Mouse (Mus musculus) intestine, embryonic 16.5 days (tissue): ENCODE data around the gene Etv5. TPM values are rescaled to one million over a fixed set of nuclear protein-coding genes. Genes with fewer than 3 reads are reported as not detected.

Source experiments
- ATAC-seq: fragments of 200-750 bp; cut with Nextera tagmentation; 2 replicates; pipeline ENCODE4 v1.8.0; 2017; ENCODE audit warnings: moderate TSS enrichment, moderate library complexity
- H3K27ac ChIP-seq: fragments of 300-500 bp; sonication (generic); 2 replicates; pipeline ENCODE4 v1.5.1; 2014; ENCODE audit warnings: mild to moderate bottlenecking, low read length
- H3K27me3 ChIP-seq: fragments of 300-500 bp; sonication (generic); replicated peaks from 2 replicates; pipeline ENCODE4 v1.6.1; 2014; ENCODE audit warnings: low read length, control low read depth, mixed read lengths; ENCODE audit not compliant: control insufficient read depth, insufficient read depth
- H3K36me3 ChIP-seq: fragments of 300-500 bp; sonication (generic); 2 replicates; pipeline ENCODE4 v1.6.1; 2014; ENCODE audit warnings: low read length, control low read depth; ENCODE audit not compliant: control insufficient read depth, insufficient read depth
- H3K4me1 ChIP-seq: fragments of 300-500 bp; sonication (generic); 2 replicates; pipeline ENCODE4 v1.6.1; 2014; ENCODE audit warnings: low read length, control low read depth, mixed read lengths; ENCODE audit not compliant: control insufficient read depth, insufficient read depth
- H3K4me2 ChIP-seq: fragments of 300-500 bp; sonication (generic); 2 replicates; pipeline ENCODE4 v1.6.1; 2014; ENCODE audit warnings: low read depth, low read length, control low read depth
- H3K4me3 ChIP-seq: fragments of 300-500 bp; sonication (generic); 2 replicates; pipeline ENCODE4 v1.5.1; 2014; ENCODE audit warnings: mild to moderate bottlenecking, low read length
- H3K9ac ChIP-seq: fragments of 300-500 bp; sonication (generic); 2 replicates; pipeline ENCODE4 v1.6.1; 2014; ENCODE audit warnings: low read depth, low read length
- H3K9me3 ChIP-seq: fragments of 300-500 bp; sonication (generic); 2 replicates; pipeline ENCODE4 v1.6.1; 2016; ENCODE audit warnings: low read length, control low read depth; ENCODE audit not compliant: control insufficient read depth
- WGBS: fragments of 180-500 bp; shearing (Covaris S2); extraction: QIAGEN DNeasy Blood & Tissue Kit; methylation state at CpG from one replicate; pipeline ENCODE4 v1.1.7; 2014; 5-methylcytosine and 5-hydroxymethylcytosine counted together
- polyA plus RNA-seq: library from polyadenylated mRNA; unstranded; fragments of >200 nt; fragmentation: Nextera tagmentation; extraction: Ambion mirVana; gene quantifications from 2 replicates; pipeline ENCODE4 v1.2.1, GENCODE M21; 2015

Etv5 gene
- 10.3 and 11.1 TPM in 2 replicates for polyA plus RNA-seq

GRCm38 (mm10) chr16:22439499-22440177 lies at the start of gene Etv5:
TSS of gene Etv5 (minus strand) at chr16:22439719.
- Histone ChIP-seq H3K27me3 (no peaks in the 10 kb centered on the region), H3K9me3 (no peaks in the 10 kb centered on the region), H3K4me2 (peak within 1 kb of the TSS; percentile 100), H3K4me3 (peak within 1 kb of the TSS; percentile 67), H3K36me3 (no peaks in the 10 kb centered on the region), H3K4me1 (peaks cover 8% of the 10 kb centered on the region), H3K27ac (peak within 1 kb of the TSS; percentile 83), H3K9ac (peak within 1 kb of the TSS; percentile 73)
- under 1% methylated on average over 62 of the region's 63 CpGs for WGBS
- ATAC-seq = peak; percentile 99

DNA sequence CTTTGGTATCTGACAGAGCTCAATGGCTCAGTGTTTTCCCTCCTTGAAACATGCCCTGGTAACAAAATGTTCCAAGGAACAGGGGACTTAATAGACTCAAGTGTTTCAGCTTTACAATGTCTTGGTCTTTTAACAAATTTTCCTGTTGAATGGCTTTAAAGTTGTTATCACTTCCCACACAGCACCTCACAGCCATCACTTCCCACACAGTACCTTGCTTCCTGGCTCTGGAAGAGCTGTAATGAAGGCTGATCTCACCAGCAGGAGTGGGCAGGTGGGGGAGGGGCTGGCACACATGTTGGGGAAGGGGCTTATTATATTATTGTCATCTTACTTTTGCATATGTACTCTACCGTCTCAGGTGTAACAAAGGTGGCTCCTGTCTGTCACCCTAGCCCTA lies 44.4 kb upstream of the Etv5 start:
- Histone ChIP-seq H3K9ac (no peak overlapping the region), H3K36me3 (no peaks in the 10 kb centered on the region), H3K27me3 (no peaks in the 10 kb centered on the region), H3K9me3 (no peaks in the 10 kb centered on the region), H3K4me3 (no peak overlapping the region), H3K4me2 (no peak overlapping the region), H3K27ac (no peak overlapping the region), H3K4me1 (no peaks in the 10 kb centered on the region)
- 95% methylated on average over 1 of the region's 1 CpGs for WGBS
- no peak for ATAC-seq

DNA sequence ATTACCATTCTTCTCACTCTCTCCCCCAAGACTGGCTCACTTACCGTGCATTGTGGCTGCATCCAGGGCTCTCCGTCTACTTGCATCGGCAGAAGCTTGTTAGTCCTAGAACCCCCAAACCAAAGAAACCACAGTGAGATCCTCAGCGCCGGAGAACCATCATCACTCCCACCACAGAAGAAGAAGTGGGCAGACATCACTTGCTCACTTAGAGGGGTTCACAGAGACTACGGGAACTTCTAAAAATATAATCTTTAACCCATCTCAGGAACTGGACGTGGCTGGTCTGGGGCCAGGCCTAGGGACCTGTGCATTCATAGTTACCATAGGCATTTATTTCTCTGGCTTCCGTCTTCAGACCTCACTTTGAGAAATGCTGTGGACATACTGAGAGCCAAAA lies 39.8 kb upstream of the Etv5 start:
- H3K4me1 ChIP-seq = no peaks in the 10 kb centered on the region
- H3K27ac ChIP-seq = no peak overlapping the region
- H3K4me2 ChIP-seq = no peak overlapping the region
- H3K9ac ChIP-seq = no peak overlapping the region
- WGBS = 86% methylated on average over 8 of the region's 8 CpGs
- no peaks in the 10 kb centered on the region for H3K9me3 ChIP-seq
- no peaks in the 10 kb centered on the region for H3K27me3 ChIP-seq
- H3K36me3 ChIP-seq = no peaks in the 10 kb centered on the region
- no peak for ATAC-seq
- no peak overlapping the region for H3K4me3 ChIP-seq

DNA sequence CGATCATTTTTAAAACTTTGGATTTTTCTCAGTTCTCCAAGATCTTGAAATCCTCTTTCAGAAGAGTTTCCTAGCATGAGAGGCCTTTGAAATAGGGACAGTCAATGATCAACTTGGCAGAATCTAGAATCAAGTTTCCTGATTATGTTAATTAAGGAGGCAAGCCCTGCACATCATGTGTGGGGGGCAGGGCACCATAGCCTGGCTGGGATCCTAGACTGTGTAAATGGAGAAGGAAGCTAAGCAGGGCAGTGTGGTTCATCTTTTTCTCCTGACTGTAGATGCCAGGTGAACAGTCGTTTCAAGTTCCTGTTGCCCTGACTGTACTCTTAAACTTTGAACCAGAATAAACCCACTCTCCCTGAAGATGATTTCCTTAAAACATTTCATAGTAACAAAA lies 32.2 kb upstream of the Etv5 start:
- peaks cover 4% of the 10 kb centered on the region; the same call in 1 of the 2 replicates for H3K9me3 ChIP-seq
- no peaks in the 10 kb centered on the region for H3K27me3 ChIP-seq
- H3K9ac ChIP-seq = no peak overlapping the region
- no peak overlapping the region for H3K4me2 ChIP-seq
- H3K4me3 ChIP-seq = no peak overlapping the region
- ATAC-seq = no peak
- no peaks in the 10 kb centered on the region for H3K36me3 ChIP-seq
- no peaks in the 10 kb centered on the region for H3K4me1 ChIP-seq
- H3K27ac ChIP-seq = no peak overlapping the region
- WGBS = 73% methylated on average over 2 of the region's 2 CpGs

DNA sequence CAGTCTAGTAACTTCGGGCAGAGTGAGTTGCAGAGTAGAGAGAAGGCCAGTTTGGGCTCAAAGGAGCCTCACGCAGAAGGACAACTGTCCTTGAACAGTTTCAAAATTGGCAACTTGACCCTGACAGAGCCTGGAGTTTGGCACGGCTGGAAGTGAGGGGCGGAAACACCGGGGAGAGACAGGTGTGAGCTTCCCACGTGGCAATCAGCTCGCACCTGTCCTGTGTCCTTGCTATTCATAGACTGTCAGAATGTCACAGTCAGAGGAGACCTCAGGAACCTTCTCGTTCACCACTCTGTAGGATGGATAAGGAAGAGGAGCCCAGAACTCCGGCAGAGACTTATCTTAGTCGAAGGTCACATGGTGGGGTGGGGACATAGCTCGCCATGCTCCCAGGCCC lies 29.9 kb upstream of the Etv5 start:
- H3K9me3 ChIP-seq = peaks cover 4% of the 10 kb centered on the region; the same call in 1 of the 2 replicates
- H3K4me1 ChIP-seq = no peaks in the 10 kb centered on the region
- no peaks in the 10 kb centered on the region for H3K27me3 ChIP-seq
- H3K36me3 ChIP-seq = no peaks in the 10 kb centered on the region
- no peak overlapping the region for H3K4me3 ChIP-seq
- no peak overlapping the region for H3K9ac ChIP-seq
- 76% methylated on average over 11 of the region's 11 CpGs for WGBS
- no peak overlapping the region for H3K27ac ChIP-seq
- peak; percentile 62; the same call in 1 of the 2 replicates for ATAC-seq
- H3K4me2 ChIP-seq = no peak overlapping the region

DNA sequence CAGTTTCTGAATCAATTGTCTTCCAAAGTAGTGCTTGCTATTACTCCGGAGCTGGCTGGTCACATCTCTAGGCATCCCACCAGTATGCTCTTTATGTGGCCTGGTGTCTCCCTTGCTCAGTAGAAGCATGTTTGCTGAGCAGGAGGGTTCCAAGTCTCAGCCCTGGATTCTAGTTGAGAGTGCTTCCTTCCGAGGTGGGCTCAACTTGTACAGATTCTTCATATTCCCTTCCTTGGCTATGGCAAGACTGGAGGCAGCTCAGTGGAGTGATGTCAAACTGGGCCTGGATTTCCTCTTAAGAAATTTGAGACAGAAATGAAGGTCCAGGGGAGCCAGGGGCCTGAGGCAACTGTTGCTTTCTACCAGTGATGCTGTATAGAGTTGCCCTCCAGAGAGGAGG lies 27.6 kb upstream of the Etv5 start:
- Histone ChIP-seq H3K4me2 (no peak overlapping the region), H3K9ac (no peak overlapping the region), H3K27ac (no peak overlapping the region), H3K4me3 (no peak overlapping the region), H3K4me1 (no peaks in the 10 kb centered on the region), H3K27me3 (no peaks in the 10 kb centered on the region), H3K36me3 (no peaks in the 10 kb centered on the region), H3K9me3 (no peaks in the 10 kb centered on the region)
- WGBS = 83% methylated on average over 2 of the region's 2 CpGs
- ATAC-seq = no peak

GRCm38 (mm10) chr16:22466381-22466780 lies 26.9 kb upstream of the Etv5 start:
- H3K27ac ChIP-seq = no peak overlapping the region
- no peak overlapping the region for H3K9ac ChIP-seq
- no peak overlapping the region for H3K4me2 ChIP-seq
- WGBS = 75% methylated on average over 11 of the region's 11 CpGs
- no peak overlapping the region for H3K4me3 ChIP-seq
- no peaks in the 10 kb centered on the region for H3K9me3 ChIP-seq
- no peaks in the 10 kb centered on the region for H3K36me3 ChIP-seq
- no peaks in the 10 kb centered on the region for H3K4me1 ChIP-seq
- no peak for ATAC-seq
- H3K27me3 ChIP-seq = no peaks in the 10 kb centered on the region

DNA sequence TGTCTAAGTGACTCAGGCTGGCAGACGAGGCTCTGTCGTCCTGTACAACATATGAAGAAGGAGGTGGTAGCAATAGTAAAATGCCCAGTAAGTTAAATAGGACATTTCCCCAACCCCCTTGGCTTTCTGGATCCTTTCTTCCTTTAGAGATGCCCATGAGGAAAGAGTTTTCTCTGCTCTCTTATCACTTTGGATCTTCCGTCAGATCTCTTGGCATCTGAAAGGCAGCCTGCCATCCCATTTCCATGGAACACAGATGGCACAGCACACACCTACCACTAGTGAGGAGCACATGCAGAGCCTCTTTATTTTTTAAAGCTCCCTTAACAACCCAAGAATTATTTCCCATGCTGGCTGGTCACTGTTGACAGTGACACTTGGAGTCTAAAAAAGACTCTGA lies 22.7 kb upstream of the Etv5 start:
- WGBS = 78% methylated on average over 3 of the region's 3 CpGs
- H3K27ac ChIP-seq = no peak overlapping the region
- H3K9ac ChIP-seq = no peak overlapping the region
- no peak for ATAC-seq
- H3K4me3 ChIP-seq = no peak overlapping the region
- H3K4me1 ChIP-seq = no peaks in the 10 kb centered on the region
- H3K36me3 ChIP-seq = no peaks in the 10 kb centered on the region
- H3K4me2 ChIP-seq = no peak overlapping the region
- H3K27me3 ChIP-seq = no peaks in the 10 kb centered on the region
- H3K9me3 ChIP-seq = no peaks in the 10 kb centered on the region

DNA sequence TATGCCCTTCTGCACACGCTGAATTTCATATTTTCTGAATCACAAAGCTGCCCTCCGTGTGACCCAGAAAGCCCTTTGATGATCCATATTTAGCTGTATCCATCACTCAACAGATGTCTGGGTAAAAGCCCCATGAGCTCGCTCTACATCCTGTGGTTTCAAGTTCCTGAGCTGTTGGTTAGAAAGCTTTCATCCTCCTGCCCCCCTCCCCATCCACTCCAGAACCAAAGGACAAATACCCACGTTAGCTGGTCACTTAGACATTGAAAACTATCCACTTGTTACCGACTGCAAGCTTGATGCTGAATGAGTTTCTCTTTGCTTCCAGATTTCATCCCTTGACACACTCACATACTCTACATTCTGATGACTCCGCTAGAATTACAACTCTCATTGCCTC lies 22.2 kb upstream of the Etv5 start:
- Histone ChIP-seq H3K27ac (no peak overlapping the region), H3K27me3 (no peaks in the 10 kb centered on the region), H3K4me3 (no peak overlapping the region), H3K9me3 (no peaks in the 10 kb centered on the region), H3K9ac (no peak overlapping the region), H3K4me2 (no peak overlapping the region), H3K4me1 (no peaks in the 10 kb centered on the region), H3K36me3 (no peaks in the 10 kb centered on the region)
- WGBS = 67% methylated on average over 6 of the region's 6 CpGs
- no peak for ATAC-seq

- Histone ChIP-seq H3K36me3 (no peaks in the 10 kb centered on the region), H3K27me3 (no peaks in the 10 kb centered on the region), H3K4me1 (no peaks in the 10 kb centered on the region), H3K4me2 (no peak overlapping the region), H3K9me3 (no peaks in the 10 kb centered on the region), H3K27ac (no peak overlapping the region), H3K9ac (no peak overlapping the region), H3K4me3 (no peak overlapping the region)
- peak; percentile 42; the same call in 1 of the 2 replicates for ATAC-seq
- WGBS = 74% methylated on average over 1 of the region's 1 CpGs
Measured at GRCm38 (mm10) chr16:22460960-22461359, 21.4 kb upstream of the Etv5 start.
